Mouse (Mus musculus) liver, embryonic 11.5 days (tissue): ENCODE results near the gene Plekha7. TPM values are rescaled to one million over a fixed set of nuclear protein-coding genes. Genes with fewer than 3 reads are reported as not detected.

Experiments
- ATAC-seq: fragments of 200-750 bp; cut with Nextera tagmentation; replicated peaks from 2 replicates; pipeline ENCODE4 v1.8.0; 2017; ENCODE audit warnings: moderate number of reproducible peaks, mild to moderate bottlenecking, moderate TSS enrichment, moderate library complexity; ENCODE audit not compliant: low FRiP score
- DNase-seq: peaks from one replicate; pipeline ENCODE4 v3.0.0-alpha.2; 2017; ENCODE audit warnings: low spot score
- H3K27ac ChIP-seq: fragments of 300-500 bp; sonication (generic); 2 replicates; pipeline ENCODE4 v1.5.1; 2014; ENCODE audit warnings: mild to moderate bottlenecking, low read depth, low read length, control low read depth
- H3K27me3 ChIP-seq: fragments of 300-500 bp; sonication (generic); replicated peaks from 2 replicates; pipeline ENCODE4 v1.6.1; 2014; ENCODE audit warnings: low read length, mixed read lengths; ENCODE audit not compliant: control insufficient read depth, insufficient read depth
- H3K36me3 ChIP-seq: fragments of 300-500 bp; sonication (generic); 2 replicates; pipeline ENCODE4 v1.6.1; 2014; ENCODE audit warnings: mild to moderate bottlenecking, low read length, moderate library complexity, mixed read lengths; ENCODE audit not compliant: control insufficient read depth, insufficient read depth
- H3K4me1 ChIP-seq: fragments of 300-500 bp; sonication (generic); replicated peaks from 2 replicates; pipeline ENCODE4 v1.6.1; 2014; ENCODE audit warnings: low read length, mixed read lengths; ENCODE audit not compliant: control insufficient read depth, insufficient read depth
- H3K4me2 ChIP-seq: fragments of 300-500 bp; sonication (generic); 2 replicates; pipeline ENCODE4 v1.6.1; 2014; ENCODE audit warnings: mild to moderate bottlenecking, control low read depth, moderate library complexity
- H3K4me3 ChIP-seq: fragments of 300-500 bp; sonication (generic); 2 replicates; pipeline ENCODE4 v1.5.1; 2014; ENCODE audit warnings: low read depth, low read length, control low read depth
- H3K9ac ChIP-seq: fragments of 300-500 bp; sonication (generic); 2 replicates; pipeline ENCODE4 v1.6.1; 2014; ENCODE audit warnings: low read depth, low read length, control low read depth
- H3K9me3 ChIP-seq: fragments of 300-500 bp; sonication (generic); 2 replicates; pipeline ENCODE4 v1.6.1; 2016; ENCODE audit warnings: low read length, inconsistent platforms, mixed read lengths; ENCODE audit not compliant: control insufficient read depth
- WGBS: fragments of 180-500 bp; shearing (Covaris S2); extraction: QIAGEN DNeasy Blood & Tissue Kit; methylation state at CpG from one replicate; pipeline ENCODE4 v1.1.7; 2014; 5-methylcytosine and 5-hydroxymethylcytosine counted together
- polyA plus RNA-seq: library from polyadenylated mRNA; unstranded; fragments of >200 nt; fragmentation: Nextera tagmentation; extraction: Ambion mirVana; gene quantifications from 2 replicates; pipeline ENCODE4 v1.2.1, GENCODE M21; 2014

Gene Plekha7
- polyA plus RNA-seq, 1 experiment from 2014 or later, result 7.9 TPM

GRCm38 (mm10) chr7:116161544-116161943 lies 146.6 kb downstream of the Plekha7 start:
- 21% methylated on average over 5 of the region's 5 CpGs for WGBS
- ATAC-seq, result no peak
- no peaks in the 10 kb centered on the region for H3K9me3 ChIP-seq

GRCm38 (mm10) chr7:116156894-116157143 lies 151.4 kb downstream of the Plekha7 start:
- Histone ChIP-seq H3K4me3 (no peak overlapping the region), H3K36me3 (no peaks in the 10 kb centered on the region), H3K27ac (no peak overlapping the region), H3K9me3 (no peaks in the 10 kb centered on the region), H3K4me1 (no peaks in the 10 kb centered on the region), H3K4me2 (no peak overlapping the region), H3K27me3 (no peaks in the 10 kb centered on the region), H3K9ac (no peak overlapping the region)
- DNase-seq, result no peak
- 68% methylated on average over 14 of the region's 14 CpGs for WGBS
- no peak for ATAC-seq

More at GRCm38 (mm10) chr7:116161544-116161943, 146.6 kb downstream of the Plekha7 start:
- H3K4me2 ChIP-seq, result no peak overlapping the region
- no peak overlapping the region for H3K4me3 ChIP-seq
- no peaks in the 10 kb centered on the region; the same call in 1 of the 2 replicates for H3K27me3 ChIP-seq
- no peaks in the 10 kb centered on the region for H3K36me3 ChIP-seq
- H3K9ac ChIP-seq, result no peak overlapping the region
- DNase-seq, result no peak
- H3K27ac ChIP-seq, result no peak overlapping the region
- H3K4me1 ChIP-seq, result no peaks in the 10 kb centered on the region

GRCm38 (mm10) chr7:116156072-116156893 lies 151.9 kb downstream of the Plekha7 start:
- no peaks in the 10 kb centered on the region for H3K9me3 ChIP-seq
- WGBS, result 59% methylated on average over 17 of the region's 17 CpGs

GRCm38 (mm10) chr7:116153781-116154368 lies 154.3 kb downstream of the Plekha7 start:
- DNase-seq (no peak), ATAC-seq (no peak)
- Histone ChIP-seq H3K9me3 (no peaks in the 10 kb centered on the region), H3K4me3 (no peak overlapping the region), H3K4me1 (no peaks in the 10 kb centered on the region), H3K27ac (no peak overlapping the region), H3K4me2 (no peak overlapping the region), H3K9ac (no peak overlapping the region), H3K27me3 (no peaks in the 10 kb centered on the region), H3K36me3 (no peaks in the 10 kb centered on the region)
- 34% methylated on average over 2 of the region's 2 CpGs for WGBS

More at GRCm38 (mm10) chr7:116156072-116156893, 151.9 kb downstream of the Plekha7 start:
- no peak; the same call in 1 of the 2 replicates for ATAC-seq
- Histone ChIP-seq H3K4me2 (no peak overlapping the region), H3K27me3 (no peaks in the 10 kb centered on the region), H3K36me3 (no peaks in the 10 kb centered on the region), H3K4me3 (no peak overlapping the region), H3K4me1 (no peaks in the 10 kb centered on the region), H3K9ac (no peak overlapping the region), H3K27ac (no peak overlapping the region)
- no peak for DNase-seq

- WGBS, result 52% methylated on average over 4 of the region's 4 CpGs
- Histone ChIP-seq H3K4me3 (no peak overlapping the region), H3K4me1 (no peaks in the 10 kb centered on the region), H3K27ac (no peak overlapping the region), H3K36me3 (no peaks in the 10 kb centered on the region), H3K4me2 (no peak overlapping the region), H3K9me3 (no peaks in the 10 kb centered on the region), H3K9ac (no peak overlapping the region), H3K27me3 (no peaks in the 10 kb centered on the region)
- ATAC-seq, result no peak
- DNase-seq, result no peak
Measured at GRCm38 (mm10) chr7:116149568-116149967, 158.6 kb downstream of the Plekha7 start.

GRCm38 (mm10) chr7:116147114-116147513 lies 161.1 kb downstream of the Plekha7 start:
- Histone ChIP-seq H3K9me3 (no peaks in the 10 kb centered on the region), H3K9ac (no peak overlapping the region), H3K27ac (no peak overlapping the region), H3K4me3 (no peak overlapping the region), H3K36me3 (no peaks in the 10 kb centered on the region), H3K4me2 (no peak overlapping the region), H3K27me3 (no peaks in the 10 kb centered on the region), H3K4me1 (no peaks in the 10 kb centered on the region)
- 95% methylated on average over 2 of the region's 2 CpGs for WGBS
- DNase-seq (no peak), ATAC-seq (no peak)

GRCm38 (mm10) chr7:116145030-116145429 lies 163.1 kb downstream of the Plekha7 start:
- Histone ChIP-seq H3K4me2 (no peak overlapping the region), H3K27ac (no peak overlapping the region), H3K9me3 (no peaks in the 10 kb centered on the region), H3K9ac (no peak overlapping the region), H3K27me3 (no peaks in the 10 kb centered on the region), H3K36me3 (peaks cover 1% of the 10 kb centered on the region; the same call in 1 of the 2 replicates), H3K4me3 (no peak overlapping the region), H3K4me1 (no peaks in the 10 kb centered on the region)
- no peak for ATAC-seq
- no peak for DNase-seq
- 86% methylated on average over 6 of the region's 6 CpGs for WGBS

- Histone ChIP-seq H3K9me3 (no peaks in the 10 kb centered on the region), H3K4me2 (no peak overlapping the region), H3K36me3 (peaks cover 5% of the 10 kb centered on the region), H3K27me3 (no peaks in the 10 kb centered on the region), H3K4me3 (no peak overlapping the region), H3K4me1 (no peaks in the 10 kb centered on the region), H3K27ac (no peak overlapping the region), H3K9ac (no peak overlapping the region)
- DNase-seq (no peak), ATAC-seq (no peak)
- WGBS, result 61% methylated on average over 3 of the region's 3 CpGs
Measured at GRCm38 (mm10) chr7:116137671-116138070, 170.5 kb downstream of the Plekha7 start.

GRCm38 (mm10) chr7:116137149-116137548 lies 171.0 kb downstream of the Plekha7 start:
- H3K4me2 ChIP-seq, result no peak overlapping the region
- H3K36me3 ChIP-seq, result peaks cover 5% of the 10 kb centered on the region
- H3K4me3 ChIP-seq, result no peak overlapping the region
- no peak for DNase-seq
- WGBS, result 69% methylated on average over 12 of the region's 12 CpGs
- no peaks in the 10 kb centered on the region for H3K4me1 ChIP-seq
- ATAC-seq, result no peak
- H3K9ac ChIP-seq, result no peak overlapping the region
- H3K9me3 ChIP-seq, result no peaks in the 10 kb centered on the region
- no peaks in the 10 kb centered on the region for H3K27me3 ChIP-seq
- H3K27ac ChIP-seq, result no peak overlapping the region
